Mouse (Mus musculus): ENCODE measurements around the gene Mpo.

The Mpo gene

DNA sequence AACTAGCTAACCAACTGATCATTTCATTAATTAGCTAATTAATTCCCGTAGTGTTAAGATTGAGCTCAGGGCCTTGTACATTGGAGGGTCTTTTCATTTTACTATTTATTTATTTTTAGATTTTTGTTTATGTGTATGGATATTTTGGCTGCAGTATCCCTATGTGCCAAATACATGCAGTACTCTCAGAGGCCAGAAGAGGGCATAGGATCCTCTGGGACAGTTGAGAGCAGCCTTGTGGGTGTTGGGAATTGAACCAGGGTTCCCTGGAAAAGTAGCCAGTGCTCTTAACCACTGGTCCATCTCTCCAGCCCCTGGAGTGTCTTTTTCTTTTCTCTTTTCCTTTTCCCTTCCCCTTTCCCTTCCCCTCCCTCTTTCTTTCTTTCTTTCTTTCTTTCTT lies 12.1 kb downstream of the Mpo start:
- DNase-seq (ENCODE audit: low read depth): peak; percentile 62

DNA sequence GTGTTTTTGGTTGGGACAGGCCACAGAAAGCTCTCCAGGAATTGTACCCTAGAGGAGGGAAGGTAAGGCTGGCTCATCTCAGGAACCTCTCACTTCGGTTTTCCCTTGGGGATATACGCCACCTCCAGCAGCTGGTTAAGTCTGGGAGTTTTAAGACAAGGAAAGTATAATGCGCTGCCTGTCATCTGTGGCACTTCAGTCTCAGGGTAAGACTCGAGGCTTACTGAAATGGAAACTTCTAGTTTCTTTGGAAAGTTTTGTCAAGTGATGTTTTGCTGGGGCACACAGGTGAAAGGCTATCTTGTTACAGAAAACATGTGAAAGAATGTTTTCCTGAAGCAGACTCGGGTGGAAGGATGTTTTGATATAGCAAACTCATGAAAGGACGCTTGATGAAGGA lies 14.1 kb downstream of the Mpo start:
- no peak for DNase-seq (ENCODE audit: low read depth)

DNA sequence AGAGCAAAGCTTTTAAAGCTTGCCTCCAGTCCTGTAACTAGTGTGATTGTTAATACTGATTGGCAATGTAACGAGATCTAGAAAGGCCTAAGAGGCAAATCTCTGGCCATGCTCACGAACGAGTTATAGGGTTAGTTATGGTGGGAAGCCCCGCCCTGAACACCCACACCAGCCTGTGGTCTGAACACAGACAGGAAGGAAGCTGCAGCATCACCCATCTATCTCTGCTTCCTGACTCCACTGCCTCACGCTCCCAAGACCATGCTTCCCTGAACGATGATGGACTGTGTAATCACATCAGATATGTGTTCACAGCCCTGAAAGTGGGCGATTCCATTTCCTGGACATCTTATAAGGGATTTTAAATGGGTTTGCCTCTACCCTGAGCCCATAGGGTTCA lies 14.9 kb downstream of the Mpo start:
- no peak for DNase-seq (ENCODE audit: low read depth)

DNA sequence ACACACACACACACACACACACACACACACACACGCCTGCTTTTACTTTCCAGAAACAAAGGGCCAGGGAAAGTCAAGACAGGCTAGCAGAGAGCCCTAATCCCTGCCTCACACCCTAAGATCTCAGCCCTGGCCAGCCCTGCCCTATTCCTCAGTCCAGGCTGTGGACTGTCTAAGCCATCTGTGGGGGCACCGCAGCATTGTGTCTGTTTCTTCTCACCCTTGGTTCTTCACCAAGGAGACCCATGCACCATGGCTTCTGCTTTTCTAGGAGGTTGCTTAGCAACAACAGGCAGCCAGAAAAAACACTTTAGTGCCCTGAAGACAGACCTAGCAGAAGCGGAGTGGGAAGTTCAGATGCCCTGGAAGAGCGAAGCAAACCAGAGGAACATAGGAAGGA lies 18.0 kb downstream of the Mpo start:
- no peak for DNase-seq (ENCODE audit: low read depth)

DNA sequence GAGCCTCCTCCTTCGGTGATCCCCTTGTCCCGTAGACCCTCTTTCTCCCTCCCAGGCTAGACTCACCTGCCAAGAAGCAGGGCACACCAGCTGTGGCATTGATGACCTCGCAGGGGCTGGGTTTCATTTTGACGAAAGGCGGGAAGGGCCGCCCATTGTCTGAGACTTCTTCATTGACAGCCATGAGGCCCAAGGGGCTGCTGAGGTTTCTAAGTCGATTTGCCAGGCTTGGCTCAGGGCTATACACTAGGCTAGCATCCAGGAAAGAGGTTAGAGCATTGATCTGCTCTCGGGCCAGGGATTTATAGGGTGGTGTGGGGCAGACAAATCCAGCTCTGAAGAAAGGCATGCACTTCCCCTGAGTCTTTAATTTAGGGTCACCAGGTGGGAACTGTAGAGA lies 21.4 kb downstream of the Mpo start:
- no peak for DNase-seq (ENCODE audit: low read depth)

DNA sequence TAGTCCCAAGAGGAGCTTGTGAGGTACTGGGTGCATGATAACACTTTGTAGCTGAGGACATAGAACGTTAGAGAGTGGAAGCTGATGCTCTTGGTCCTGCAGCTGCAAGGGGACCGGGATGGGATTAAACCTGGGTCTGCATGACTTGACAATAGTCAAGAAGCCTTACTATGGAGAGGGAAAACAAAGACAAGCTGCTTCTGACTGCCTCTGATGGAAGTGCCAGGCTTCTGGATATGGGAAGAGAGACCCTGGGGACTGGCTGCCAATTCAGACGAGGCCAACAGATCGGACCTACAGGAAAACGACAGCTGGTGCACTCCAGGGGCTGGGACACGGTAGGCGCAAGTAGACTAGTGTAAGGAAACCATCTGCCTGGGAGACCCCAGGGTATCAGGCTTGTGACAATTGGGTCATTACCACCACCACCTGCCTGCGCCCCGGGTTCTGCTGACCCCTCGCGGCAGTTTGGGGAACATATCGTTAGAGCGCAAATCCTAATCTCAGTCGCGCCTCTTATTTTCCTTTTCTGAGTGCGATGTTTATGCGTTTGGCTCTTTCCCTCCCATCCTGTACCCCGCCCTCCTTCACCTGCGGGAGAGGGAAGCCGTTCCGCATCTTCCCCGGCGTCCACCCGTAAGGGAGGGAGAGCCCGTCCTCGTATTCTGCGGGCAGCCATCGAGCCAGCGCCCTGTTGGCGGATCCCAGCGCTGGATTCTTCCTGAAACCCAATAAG lies 23.5 kb downstream of the Mpo start:
- no peak for DNase-seq (ENCODE audit: low read depth)

DNA sequence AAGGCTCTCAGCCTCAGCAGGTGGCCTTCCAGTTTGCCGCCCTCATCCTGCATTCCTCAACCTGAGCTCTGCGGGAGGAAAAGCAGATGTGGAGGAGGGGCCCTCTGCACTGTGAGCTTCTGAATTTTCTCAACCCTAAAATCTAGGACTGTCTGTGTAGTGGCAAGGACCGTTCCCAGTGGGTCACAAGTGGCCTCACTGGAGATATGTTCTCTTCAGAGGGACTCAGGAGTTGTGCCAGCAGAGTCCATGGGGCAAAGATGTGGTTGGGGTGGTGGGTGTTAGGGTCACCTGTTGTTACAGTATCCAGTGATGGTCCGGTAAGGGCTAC lies 24.0 kb downstream of the Mpo start:
- DNase-seq (ENCODE audit: low read depth): no peak

DNA sequence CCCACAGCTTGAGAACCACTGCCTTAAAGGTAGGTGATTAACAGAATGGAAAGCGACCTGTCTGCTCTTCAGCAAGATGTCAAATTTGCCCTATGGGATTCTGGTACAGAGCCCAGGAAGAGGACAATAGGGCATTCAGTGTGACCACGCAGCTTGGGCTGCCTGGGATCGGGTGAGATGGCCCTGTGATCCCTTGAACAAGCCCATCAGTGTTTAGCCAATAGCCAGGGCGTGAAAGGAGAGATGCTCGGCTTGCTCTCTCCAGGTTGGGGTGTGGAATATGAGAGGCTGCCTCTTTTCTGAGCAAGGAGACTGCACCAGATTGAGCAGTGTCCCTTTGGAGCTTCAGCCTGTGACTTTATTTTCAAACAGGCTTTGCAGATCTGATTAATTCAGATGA lies 28.1 kb downstream of the Mpo start:
- no peak for DNase-seq (ENCODE audit: low read depth)

DNA sequence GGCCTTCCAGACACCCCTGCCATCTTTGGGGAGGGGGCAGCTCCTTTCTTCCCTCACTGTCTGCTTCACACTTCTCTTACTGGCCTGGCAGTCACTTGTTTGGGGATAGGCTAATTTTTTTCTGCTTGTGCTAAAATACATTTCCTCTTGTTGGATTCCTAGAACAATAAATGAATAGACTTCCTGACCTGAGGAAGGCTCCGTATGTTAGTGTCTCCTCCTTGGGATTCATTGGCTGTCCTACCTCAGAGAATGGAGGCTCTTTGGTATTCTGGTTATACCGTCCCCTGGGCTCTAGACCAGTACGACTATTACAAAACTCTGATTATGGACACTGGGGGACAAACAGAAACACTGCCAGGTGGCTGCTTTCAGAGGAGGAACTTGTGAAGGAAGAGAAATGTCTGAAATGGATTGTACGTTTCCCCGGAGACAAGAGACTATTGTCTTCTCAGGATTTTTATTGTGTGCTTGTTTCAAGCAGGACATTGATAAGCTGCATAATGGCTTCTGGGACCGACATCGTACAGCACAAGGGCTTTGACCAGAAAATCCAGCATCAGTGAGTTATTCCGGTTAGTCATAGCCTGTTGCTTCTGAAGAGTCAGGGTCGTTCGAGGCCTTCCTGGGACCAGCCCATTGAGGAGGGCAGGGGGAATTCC lies 35.0 kb downstream of the Mpo start, which contains the start of gene Lpo:
Gene Lpo (minus strand): TSS at position 51 of the 662 bp plus-strand sequence.
- no peak for DNase-seq (ENCODE audit: low read depth)

DNA sequence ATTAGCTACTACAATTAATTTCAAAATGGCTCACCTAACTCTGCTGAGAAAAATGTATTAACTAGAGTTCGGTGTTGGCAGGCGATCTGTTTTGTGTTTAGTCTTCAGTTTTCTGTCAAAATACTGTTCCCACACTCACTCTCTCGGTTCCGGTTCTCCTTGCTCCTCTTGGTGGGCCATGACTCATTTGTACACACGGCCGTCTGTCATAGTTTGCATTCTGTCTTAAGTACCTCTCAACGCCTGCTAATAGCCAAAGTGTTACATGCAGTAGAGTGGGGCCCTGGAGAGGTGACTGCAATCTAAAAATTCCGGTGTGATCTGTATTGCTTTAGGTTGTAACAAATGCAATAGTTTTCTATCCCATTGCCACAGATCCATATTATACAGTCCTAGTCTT lies 47.3 kb downstream of the Mpo start:
- no peak for DNase-seq (ENCODE audit: low read depth)

DNA sequence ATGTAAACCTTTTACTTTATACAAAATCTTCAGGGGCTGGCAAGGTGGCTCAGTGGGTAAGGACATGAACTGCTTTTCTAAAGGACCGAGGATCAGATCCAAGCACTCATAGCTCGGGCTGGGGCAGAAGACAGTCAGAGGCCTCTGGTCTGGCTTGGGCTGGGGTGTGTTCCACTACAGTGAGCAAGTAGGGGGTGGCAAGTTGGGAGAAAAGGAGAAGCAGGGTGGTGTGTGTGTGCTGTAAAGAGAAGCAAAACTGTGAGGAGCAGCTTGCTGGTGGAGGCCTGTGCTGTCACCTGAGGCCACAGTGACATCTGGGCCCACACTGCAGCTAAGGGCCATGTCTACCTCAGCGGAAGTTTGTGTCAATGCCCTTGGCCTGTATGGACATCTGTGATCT lies 48.1 kb downstream of the Mpo start:
- DNase-seq (ENCODE audit: low read depth): no peak

DNA sequence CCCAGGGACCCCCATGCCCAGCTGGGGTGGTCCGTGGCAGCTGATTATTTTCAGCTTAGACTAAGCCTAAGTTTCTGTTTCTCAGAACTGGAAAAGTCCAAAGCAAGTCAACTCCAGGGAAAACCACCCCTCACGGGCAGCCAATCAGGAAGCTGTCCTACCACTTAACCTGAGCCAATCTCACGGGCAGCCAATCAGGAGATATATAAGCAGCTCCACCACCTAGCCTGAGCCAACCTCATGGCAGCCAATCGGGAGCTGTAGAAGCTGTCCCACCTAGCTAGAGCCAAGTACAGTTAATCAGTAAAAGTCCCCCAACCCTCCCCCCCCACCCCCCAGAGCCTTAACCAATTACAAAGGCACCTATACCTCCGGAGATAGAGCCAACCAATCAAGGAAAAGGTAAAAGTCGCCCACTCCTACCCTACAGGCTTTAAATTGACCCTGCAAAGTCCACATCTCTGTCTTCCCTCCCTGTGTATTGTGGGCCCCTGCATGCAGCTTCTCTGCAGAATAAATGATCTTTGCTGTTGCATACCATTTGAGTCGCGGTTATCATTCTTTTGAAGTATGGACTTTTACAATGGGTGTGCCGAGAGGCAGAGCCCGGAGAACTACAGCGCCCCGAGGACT lies 53.7 kb downstream of the Mpo start:
- no peak for DNase-seq (ENCODE audit: low read depth)

DNA sequence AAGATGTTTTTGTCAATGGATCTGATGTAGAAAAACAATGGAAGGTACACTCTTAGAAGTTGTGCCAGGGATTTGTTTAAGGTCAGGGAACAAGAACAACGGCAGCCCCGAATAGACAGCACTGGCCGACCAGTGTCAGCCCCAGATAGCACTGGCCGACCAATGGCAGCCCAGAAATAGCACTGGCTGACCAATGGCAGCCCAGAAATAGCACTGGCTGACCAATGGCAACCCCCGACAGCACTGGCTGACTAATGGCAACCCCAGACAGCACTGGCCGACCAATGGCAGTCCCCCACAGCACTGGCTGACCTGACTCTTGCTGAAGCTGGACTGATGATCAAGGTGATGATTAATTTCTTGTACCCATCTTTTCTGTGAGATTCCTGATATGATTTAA lies 54.5 kb downstream of the Mpo start:
- no peak for DNase-seq (ENCODE audit: low read depth)

DNA sequence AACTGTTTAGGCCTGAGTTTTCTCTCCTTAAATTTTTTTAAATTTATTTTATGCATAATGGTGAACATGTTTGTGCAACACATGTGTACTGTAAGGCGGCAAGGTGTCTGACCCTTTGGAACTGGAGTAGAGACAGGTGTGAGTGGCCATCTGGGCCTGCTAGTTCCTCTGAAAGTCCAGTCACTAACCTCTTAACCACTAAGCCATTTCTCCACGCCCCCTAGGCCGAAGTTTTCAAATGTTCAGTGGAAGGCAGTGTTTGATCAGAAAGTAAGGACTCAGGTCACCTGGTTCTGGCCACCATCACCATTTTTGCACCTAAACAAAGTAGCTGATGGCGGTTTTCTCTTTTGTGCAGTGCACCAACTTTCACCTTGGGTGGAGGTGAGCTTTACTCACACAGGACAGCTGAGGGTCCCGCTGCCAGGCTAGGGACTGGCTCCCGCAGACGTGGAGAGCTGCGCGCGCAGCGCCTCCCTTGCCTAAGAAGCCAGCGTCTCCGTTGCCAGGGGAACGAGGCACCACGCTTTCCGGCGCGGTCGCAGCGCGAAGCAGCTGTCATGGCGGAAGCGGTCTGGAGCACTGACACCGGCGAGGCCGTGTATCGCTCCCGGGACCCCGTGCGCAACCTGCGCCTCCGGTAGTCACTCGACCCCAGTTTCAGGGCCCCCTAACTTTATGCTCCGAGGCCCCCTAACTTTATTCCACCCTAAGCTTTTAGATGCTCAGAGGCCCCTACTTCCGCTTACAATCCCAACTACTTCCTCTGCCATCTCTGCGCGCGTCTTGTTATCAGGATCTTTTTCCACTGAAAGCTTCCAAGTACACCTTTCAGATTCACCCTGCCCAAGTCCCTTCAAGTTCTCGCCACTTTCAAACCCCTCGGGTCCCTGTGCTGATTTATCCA lies 59.6 kb downstream of the Mpo start, which contains the start of gene Mks1:
Gene Mks1 (plus strand): TSS at position 526 of the 907 bp plus-strand sequence.
- peak; percentile 84 for DNase-seq (ENCODE audit: low read depth)

DNA sequence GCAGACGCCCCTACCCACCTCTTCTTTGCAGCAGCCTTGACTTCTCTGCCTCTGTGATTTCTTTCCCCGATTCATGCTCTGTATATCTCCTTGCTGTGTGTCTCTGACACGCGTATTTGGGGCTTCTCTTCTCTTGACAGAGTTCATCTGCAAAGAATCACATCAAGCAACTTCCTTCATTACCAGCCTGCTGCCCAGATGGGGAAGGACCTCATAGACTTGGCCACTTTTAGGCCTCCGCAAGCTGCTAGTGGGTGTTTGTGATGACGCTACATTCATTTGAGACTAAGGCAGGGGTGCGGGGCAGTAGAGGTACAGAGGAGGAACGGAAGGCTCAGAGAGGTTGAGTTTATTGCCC lies 60.2 kb downstream of the Mpo start:
- no peak for DNase-seq (ENCODE audit: low read depth)

All from NIH3T3 (cell line).